Mouse (Mus musculus) thymus, adult 2 months (tissue): ENCODE results near the gene Aars.
"Not testable (repeated sequence)": the region's sequence is repeated elsewhere in the genome, so short reads cannot be mapped to it uniquely, and the experiment has no call there.

Experiments
- CTCF ChIP-seq: fragments of 200-500 bp; IDR thresholded peaks from 2 replicates; pipeline ENCODE4 v1.5.1; 2012; ENCODE audit warnings: mild to moderate bottlenecking, control low read depth, low read length, moderate library complexity, borderline replicate concordance; ENCODE audit not compliant: control insufficient read depth, poor library complexity, insufficient read depth; ENCODE audit errors: extremely low read depth
- POLR2A ChIP-seq: fragments of 200-500 bp; IDR thresholded peaks from 2 replicates; pipeline ENCODE4 v1.6.1; 2012; ENCODE audit warnings: mild to moderate bottlenecking, low read length, control low read depth, moderate library complexity; ENCODE audit not compliant: control insufficient read depth, poor library complexity, insufficient read depth; ENCODE audit errors: extremely low read depth

- not testable (repeated sequence) for TF ChIP-seq CTCF, POLR2A
Measured at GRCm38 (mm10) chr8:111026609-111027008, 6.3 kb upstream of the Aars start.
